Mouse (Mus musculus) central nervous system, embryonic 11.5 days (tissue): ENCODE measurements around the gene Lcmt1. TPM values are rescaled to one million over a fixed set of nuclear protein-coding genes. Genes with fewer than 3 reads are reported as not detected.

Experiments used
- polyA plus RNA-seq: library from polyadenylated mRNA; depleted of rRNA; stranded (reverse); fragments of >200 nt; gene quantifications from 2 replicates; pipeline ENCODE4 v1.2.3, GENCODE M21; 2012; rRNA removed

Gene Lcmt1
- polyA plus RNA-seq: 51.9 and 64.2 TPM in 2 replicates

GRCm38 (mm10) chr7:123369759-123370481, at the start of gene Lcmt1, which contains the start of gene Arhgap17:
Lcmt1 (plus strand) TSS chr7:123369784.
Arhgap17 (minus strand) TSS chr7:123369915.

GRCm38 (mm10) chr7:123462070-123462501, 92.5 kb downstream of the Lcmt1 start, which contains the start of gene Aqp8:
Aqp8 (plus strand) TSS chr7:123462291.

Other genes starting within 250 kb of the Lcmt1 start
- 57.1 and 88.2 TPM in 2 replicates for gene Tnrc6a, start 245.9 kb upstream of the Lcmt1 start, polyA plus RNA-seq
- 0.14 and 0.18 TPM in 2 replicates for gene Slc5a11, start 155.0 kb upstream of the Lcmt1 start, polyA plus RNA-seq
- 28.5 and 32.9 TPM in 2 replicates for gene Arhgap17, start 131 bp downstream of the Lcmt1 start, polyA plus RNA-seq
- gene Aqp8, start 92.5 kb downstream of the Lcmt1 start, polyA plus RNA-seq: 1.3 and 2.0 TPM in 2 replicates
- gene Zkscan2, start 130.7 kb downstream of the Lcmt1 start, polyA plus RNA-seq: 9.3 and 12.1 TPM in 2 replicates